Mouse (Mus musculus): ENCODE data around the gene Gm10100.
"Not testable (repeated sequence)": the region's sequence is repeated elsewhere in the genome, so short reads cannot be mapped to it uniquely, and the experiment has no call there.

Gene Gm10100

GRCm38 (mm10) chr10:77726186-77726585 is at the start of gene Gm10100:
TSS of gene Gm10100 (plus strand) at chr10:77726486.
- in situ Hi-C loops (cut with MboI; ENCODE audit: low pct_unique_long_range_greater_than_20kb in 1 of 2, low sequenced_read_pairs in 2 of 2, unreplicated experiment in 1 of 2) = loop anchor here in 1 of 2 experiments (25.0 kb wide), 1 partner anchor 639 kb away; no protein-coding TSS in a partner anchor

- in situ Hi-C loops (cut with MboI; ENCODE audit: low pct_unique_long_range_greater_than_20kb in 1 of 2, low sequenced_read_pairs in 2 of 2, unreplicated experiment in 1 of 2) = no loop called here
Measured at GRCm38 (mm10) chr10:77677562-77677961, 48.7 kb upstream of the Gm10100 start.

DNA sequence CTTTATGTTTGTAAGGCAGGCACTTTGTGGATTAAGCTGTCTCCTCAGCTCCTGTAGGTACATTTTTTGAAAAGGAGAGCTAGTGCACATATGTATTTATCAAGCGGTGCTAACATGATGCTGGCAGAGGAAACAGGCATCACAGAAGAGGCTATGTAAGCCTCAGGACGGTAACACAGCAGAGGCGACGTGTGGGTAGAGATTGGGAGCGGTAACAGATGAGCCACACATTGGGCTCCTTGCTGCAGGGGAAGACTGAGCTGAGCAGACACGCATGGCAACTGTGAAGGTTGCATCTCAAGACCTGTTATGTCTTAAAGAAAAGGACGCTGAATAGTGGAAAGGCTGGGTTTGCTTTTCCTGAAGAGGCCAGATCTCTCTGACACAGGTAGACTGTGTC is 43.3 kb upstream of the Gm10100 start:
- in situ Hi-C loops (cut with MboI; ENCODE audit: low pct_unique_long_range_greater_than_20kb in 1 of 2, low sequenced_read_pairs in 2 of 2, unreplicated experiment in 1 of 2) = no loop called here

- in situ Hi-C loops (cut with MboI; ENCODE audit: low pct_unique_long_range_greater_than_20kb in 1 of 2, low sequenced_read_pairs in 2 of 2, unreplicated experiment in 1 of 2) = no loop called here
Measured at GRCm38 (mm10) chr10:77684181-77684580, 42.1 kb upstream of the Gm10100 start.

- in situ Hi-C loops (cut with MboI; ENCODE audit: low pct_unique_long_range_greater_than_20kb in 1 of 2, low sequenced_read_pairs in 2 of 2, unreplicated experiment in 1 of 2) = no loop called here
Measured at GRCm38 (mm10) chr10:77685895-77686664, 40.2 kb upstream of the Gm10100 start, which contains the start of gene Tspear. TSS of gene Tspear (plus strand) at chr10:77686569.

DNA sequence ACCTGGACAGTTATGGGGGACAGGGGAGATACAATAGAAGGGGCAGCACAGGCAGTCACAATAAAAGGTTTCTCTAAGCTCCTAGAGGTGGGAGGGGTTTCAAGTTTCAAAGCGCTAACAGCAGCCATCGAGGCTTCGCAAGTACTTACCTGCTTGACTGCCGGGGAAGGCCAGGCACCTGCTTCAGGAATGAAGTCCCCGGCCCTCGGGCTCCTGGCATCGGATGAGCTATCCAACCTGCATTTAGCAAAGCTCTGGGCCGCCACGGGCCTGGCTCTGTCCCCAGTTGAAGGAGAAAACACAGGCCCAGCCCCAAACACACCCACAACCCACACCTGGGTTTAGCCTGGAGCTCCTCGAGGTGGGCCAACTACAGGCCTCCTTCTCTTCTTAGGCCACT is 39.3 kb upstream of the Gm10100 start:
- in situ Hi-C loops (cut with MboI; ENCODE audit: low pct_unique_long_range_greater_than_20kb in 1 of 2, low sequenced_read_pairs in 2 of 2, unreplicated experiment in 1 of 2) = no loop called here

DNA sequence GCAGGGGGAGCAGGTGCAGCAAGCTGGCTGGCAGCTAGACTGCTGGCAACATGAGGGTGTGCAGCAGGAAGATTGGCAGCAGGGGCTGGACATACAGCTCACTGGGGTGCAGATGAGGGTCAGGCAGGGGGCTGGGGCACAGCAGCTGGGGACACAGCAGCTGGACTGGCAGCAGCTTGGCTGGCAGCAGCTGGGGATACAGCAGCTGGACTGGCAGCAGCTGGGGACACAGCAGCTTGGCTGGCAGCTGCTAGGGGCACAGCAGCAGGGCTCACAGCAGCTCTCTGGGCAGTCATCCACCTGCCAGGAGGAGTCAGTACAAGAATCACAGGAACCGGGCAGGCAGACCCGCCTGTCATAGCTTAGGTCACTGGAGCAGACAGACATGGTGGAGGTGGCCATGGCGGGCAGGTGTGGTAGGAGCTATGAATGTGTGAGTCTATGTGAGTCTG is 35.9 kb upstream of the Gm10100 start, which contains the start of gene Gm19402:
TSS of gene Gm19402 (minus strand) at position 402 of the 452 bp plus-strand sequence.
- in situ Hi-C loops (cut with MboI; ENCODE audit: low pct_unique_long_range_greater_than_20kb in 1 of 2, low sequenced_read_pairs in 2 of 2, unreplicated experiment in 1 of 2) = not testable (repeated sequence)

- in situ Hi-C loops (cut with MboI; ENCODE audit: low pct_unique_long_range_greater_than_20kb in 1 of 2, low sequenced_read_pairs in 2 of 2, unreplicated experiment in 1 of 2) = no loop called here
Measured at GRCm38 (mm10) chr10:77697133-77697532, 29.2 kb upstream of the Gm10100 start, which contains the start of gene Gm9508. TSS of gene Gm9508 (minus strand) at chr10:77697233.

GRCm38 (mm10) chr10:77706326-77706725 is 20.0 kb upstream of the Gm10100 start, which contains the start of gene Gm10272:
TSS of gene Gm10272 (plus strand) at chr10:77706626.
- in situ Hi-C loops (cut with MboI; ENCODE audit: low pct_unique_long_range_greater_than_20kb in 1 of 2, low sequenced_read_pairs in 2 of 2, unreplicated experiment in 1 of 2) = no loop called here

DNA sequence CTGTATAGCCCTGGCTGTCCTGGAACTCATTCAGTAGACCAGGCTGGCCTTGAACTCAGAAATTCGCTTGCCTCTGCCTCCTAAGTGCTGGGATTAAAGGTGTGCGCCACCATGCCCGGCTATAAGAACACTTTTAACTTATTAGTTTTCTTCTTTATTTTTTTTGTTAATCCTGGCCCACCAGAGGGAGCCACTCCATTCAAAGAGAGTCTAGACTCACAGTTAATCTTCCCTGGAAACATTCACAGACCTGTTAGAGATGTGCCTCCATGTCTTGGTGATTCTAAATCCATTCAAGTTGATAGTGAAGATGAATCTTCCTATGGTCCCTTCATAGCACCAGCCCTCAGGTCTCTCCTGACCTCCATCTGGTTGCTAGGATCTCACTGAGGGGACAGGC is 16.5 kb upstream of the Gm10100 start:
- in situ Hi-C loops (cut with MboI; ENCODE audit: low pct_unique_long_range_greater_than_20kb in 1 of 2, low sequenced_read_pairs in 2 of 2, unreplicated experiment in 1 of 2) = no loop called here

DNA sequence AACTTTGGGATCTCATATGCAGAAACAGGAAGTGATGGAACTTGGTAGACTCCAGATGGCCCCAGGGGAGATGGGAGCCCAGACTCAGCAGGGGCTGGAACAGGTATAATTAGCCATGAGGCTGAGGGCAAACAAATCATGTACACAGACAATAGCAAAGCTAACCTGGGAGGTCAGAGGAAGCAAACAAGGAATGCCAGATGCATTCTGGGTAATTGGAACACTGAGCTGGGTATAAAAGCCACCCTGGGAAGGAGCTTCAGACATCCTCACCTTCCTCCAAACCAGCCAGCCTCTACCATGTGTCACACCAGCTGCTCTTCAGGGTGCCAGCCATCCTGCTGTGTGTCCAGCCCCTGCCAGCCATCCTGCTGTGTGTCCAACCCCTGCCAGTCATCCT is 15.1 kb upstream of the Gm10100 start, which contains the start of gene Gm10024:
TSS of gene Gm10024 (plus strand) at position 301 of the 400 bp plus-strand sequence.
- in situ Hi-C loops (cut with MboI; ENCODE audit: low pct_unique_long_range_greater_than_20kb in 1 of 2, low sequenced_read_pairs in 2 of 2, unreplicated experiment in 1 of 2) = not testable (repeated sequence)

DNA sequence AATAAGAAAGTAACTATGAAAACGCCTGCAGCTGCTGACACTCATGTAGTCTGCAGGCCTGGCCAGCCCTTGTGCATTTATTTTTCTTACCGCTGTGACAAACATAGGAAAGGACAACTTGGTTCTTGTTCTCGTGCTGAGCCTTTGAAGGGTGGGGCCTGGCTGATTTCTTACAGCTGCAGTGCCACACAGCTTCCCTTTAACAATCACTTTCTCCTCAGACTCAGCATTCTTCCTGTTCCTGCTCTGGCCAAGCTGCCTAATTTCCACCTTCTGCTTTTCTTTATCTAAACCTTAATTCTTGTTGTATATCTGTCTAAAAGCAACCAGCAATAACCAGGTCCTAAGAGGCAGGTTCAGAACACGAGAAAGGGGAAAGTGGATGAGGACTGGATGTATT is 12.6 kb upstream of the Gm10100 start:
- in situ Hi-C loops (cut with MboI; ENCODE audit: low pct_unique_long_range_greater_than_20kb in 1 of 2, low sequenced_read_pairs in 2 of 2, unreplicated experiment in 1 of 2) = no loop called here

DNA sequence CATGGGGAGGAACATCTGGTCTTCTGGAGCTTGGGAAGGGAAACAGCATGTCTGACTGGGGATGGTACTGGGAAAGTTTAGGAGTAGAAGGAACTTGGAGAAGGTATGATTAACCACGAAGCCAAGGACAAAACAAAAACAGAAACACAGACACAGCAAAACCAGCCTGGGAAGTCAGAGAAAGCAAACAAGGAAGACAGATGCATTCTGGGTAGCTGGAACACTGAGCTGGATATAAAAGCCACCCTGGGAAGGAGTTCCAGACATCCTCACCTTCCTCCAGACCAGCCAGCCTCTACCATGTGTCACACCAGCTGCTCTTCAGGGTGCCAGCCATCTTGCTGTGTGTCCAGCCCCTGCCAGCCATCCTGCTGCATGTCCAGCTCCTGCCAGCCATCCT is 10.8 kb upstream of the Gm10100 start, which contains the start of gene Gm10142:
TSS of gene Gm10142 (plus strand) at position 301 of the 400 bp plus-strand sequence.
- in situ Hi-C loops (cut with MboI; ENCODE audit: low pct_unique_long_range_greater_than_20kb in 1 of 2, low sequenced_read_pairs in 2 of 2, unreplicated experiment in 1 of 2) = no loop called here

- in situ Hi-C loops (cut with MboI; ENCODE audit: low pct_unique_long_range_greater_than_20kb in 1 of 2, low sequenced_read_pairs in 2 of 2, unreplicated experiment in 1 of 2) = not testable (repeated sequence)
Measured at GRCm38 (mm10) chr10:77720299-77720698, 6.0 kb upstream of the Gm10100 start, which contains the start of gene Krtap12-1. TSS of gene Krtap12-1 (plus strand) at chr10:77720599.

- in situ Hi-C loops (cut with MboI; ENCODE audit: low pct_unique_long_range_greater_than_20kb in 1 of 2, low sequenced_read_pairs in 2 of 2, unreplicated experiment in 1 of 2) = loop anchor here in 1 of 2 experiments (25.0 kb wide), 1 partner anchor 638 kb away; no protein-coding TSS in a partner anchor
Measured at GRCm38 (mm10) chr10:77724855-77725254, 1.4 kb upstream of the Gm10100 start.

GRCm38 (mm10) chr10:77728280-77728679 is 2.0 kb downstream of the Gm10100 start:
- in situ Hi-C loops (cut with MboI; ENCODE audit: low pct_unique_long_range_greater_than_20kb in 1 of 2, low sequenced_read_pairs in 2 of 2, unreplicated experiment in 1 of 2) = loop anchor here in 1 of 2 experiments (25.0 kb wide), 1 partner anchor 641 kb away; no protein-coding TSS in a partner anchor

- in situ Hi-C loops (cut with MboI; ENCODE audit: low pct_unique_long_range_greater_than_20kb in 1 of 2, low sequenced_read_pairs in 2 of 2, unreplicated experiment in 1 of 2) = loop anchor here in 1 of 2 experiments (25.0 kb wide), 1 partner anchor 642 kb away; no protein-coding TSS in a partner anchor
Measured at GRCm38 (mm10) chr10:77729241-77729640, 3.0 kb downstream of the Gm10100 start.

GRCm38 (mm10) chr10:77735928-77736327 is 9.6 kb downstream of the Gm10100 start:
- in situ Hi-C loops (cut with MboI; ENCODE audit: low pct_unique_long_range_greater_than_20kb in 1 of 2, low sequenced_read_pairs in 2 of 2, unreplicated experiment in 1 of 2) = loop anchor here in 1 of 2 experiments (25.0 kb wide), 1 partner anchor 649 kb away; no protein-coding TSS in a partner anchor

DNA sequence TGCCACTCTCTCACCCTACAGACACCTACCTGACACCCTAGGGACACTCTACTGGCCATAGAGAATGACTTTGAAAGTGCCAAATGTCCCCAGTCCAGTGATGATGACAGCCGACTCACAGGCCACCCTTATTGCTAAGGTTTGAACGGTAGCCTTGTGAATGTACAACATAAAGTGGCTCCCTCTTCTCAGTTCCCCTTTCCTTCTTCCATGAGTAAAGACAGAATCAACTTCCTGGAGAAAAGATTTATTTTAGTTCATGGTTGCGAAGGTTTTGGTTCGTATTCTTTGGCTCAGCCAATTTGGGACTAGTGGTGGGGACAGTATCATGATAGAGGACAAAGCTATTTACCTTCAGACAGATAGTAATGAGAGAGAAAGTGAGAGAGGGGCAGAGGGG is 12.6 kb downstream of the Gm10100 start:
- in situ Hi-C loops (cut with MboI; ENCODE audit: low pct_unique_long_range_greater_than_20kb in 1 of 2, low sequenced_read_pairs in 2 of 2, unreplicated experiment in 1 of 2) = loop anchor here in 1 of 2 experiments (25.0 kb wide), 1 partner anchor 652 kb away; no protein-coding TSS in a partner anchor

All from mouse embryonic stem cell (cell line).